Mouse (Mus musculus): ENCODE results near the gene Rad21l. TPM values are rescaled to one million over a fixed set of nuclear protein-coding genes. Genes with fewer than 3 reads are reported as not detected.

The Rad21l gene
- total RNA-seq (2021): 1 to 10 TPM in 1 of 2 experiments, under 1 TPM in 1; 0.79 to 1.3 TPM

DNA sequence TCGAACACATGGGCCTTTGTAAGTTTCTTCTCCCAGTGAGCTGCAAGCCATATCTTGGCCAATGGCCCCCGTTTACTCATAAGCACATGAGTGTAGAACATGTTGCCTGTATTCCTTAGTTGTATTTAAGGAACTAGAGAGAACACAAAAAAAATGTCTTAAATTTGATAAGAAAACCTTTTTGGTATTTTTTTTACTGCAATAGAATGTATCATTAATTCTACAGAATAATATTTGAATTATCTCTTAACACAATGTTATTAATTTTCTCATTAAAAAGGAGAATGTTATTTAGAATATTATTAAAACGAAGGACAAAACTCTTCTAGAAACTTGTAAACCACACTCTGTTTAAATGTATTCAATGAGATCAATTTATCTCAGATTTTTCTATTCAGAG, at the start of gene Rad21l:
TSS of gene Rad21l (minus strand) at position 101 of the 400 bp plus-strand sequence.
- intact Hi-C loops (cut with DNase I): no loop called here
- no peak for DNase-seq (ENCODE audit: low spot score in 2 of 2)

DNA sequence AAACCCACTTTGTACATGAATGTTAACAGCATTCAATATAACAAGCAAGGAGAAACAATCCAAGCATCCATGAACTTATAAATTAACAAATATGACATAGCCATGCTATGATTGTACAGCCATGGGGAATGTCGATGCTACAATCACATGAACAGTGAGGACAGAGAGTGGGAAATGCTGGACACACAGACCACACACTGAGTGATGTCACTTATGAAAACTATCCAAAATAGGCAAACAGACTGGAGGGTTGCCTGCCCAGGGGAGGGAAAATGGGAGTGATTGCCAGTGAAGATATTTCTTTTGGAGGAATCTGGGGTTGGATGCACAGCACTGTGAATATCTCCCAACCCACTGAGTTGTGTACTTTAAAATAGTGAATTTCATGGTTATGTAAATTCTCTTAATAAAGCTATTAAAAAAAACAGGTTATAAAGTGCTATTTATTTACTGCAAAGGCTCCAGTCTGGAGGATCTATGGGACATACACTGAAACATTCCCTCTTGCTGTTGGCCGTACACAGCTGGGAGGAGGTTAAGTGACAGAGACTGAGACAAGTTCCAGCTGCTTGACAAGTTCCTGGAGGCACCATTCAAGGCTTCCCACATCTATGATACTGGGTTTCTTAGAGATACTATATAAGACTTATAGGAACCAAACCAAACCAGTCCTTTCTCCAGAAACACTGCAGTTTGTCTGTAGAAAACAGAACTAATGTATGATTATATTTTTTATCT, 48.2 kb upstream of the Rad21l start:
- intact Hi-C loops (cut with DNase I): no loop called here
- no peak for DNase-seq (ENCODE audit: low spot score in 2 of 2)

DNA sequence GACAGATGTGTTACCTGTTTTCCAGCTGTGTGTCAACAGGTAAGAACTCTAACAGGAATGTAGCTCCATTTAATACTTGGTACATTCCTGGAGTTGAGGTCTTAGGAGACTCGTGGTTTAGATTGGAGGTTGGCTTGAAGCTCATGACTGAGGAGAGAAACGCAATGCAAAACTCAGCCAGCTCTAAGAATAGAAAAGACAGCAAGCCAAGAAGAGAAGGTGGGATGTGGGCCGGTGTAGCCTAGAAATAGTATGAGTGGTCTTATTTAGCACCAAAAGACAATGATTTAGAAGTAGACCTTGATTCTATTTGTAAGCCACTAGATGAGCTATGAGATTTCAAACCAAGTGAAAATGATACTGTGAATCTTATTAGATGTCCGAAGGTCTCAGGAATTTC, 47.2 kb upstream of the Rad21l start:
- intact Hi-C loops (cut with DNase I): no loop called here
- peak in 1 of 2 experiments; percentile 43 for DNase-seq (ENCODE audit: low spot score in 2 of 2)

DNA sequence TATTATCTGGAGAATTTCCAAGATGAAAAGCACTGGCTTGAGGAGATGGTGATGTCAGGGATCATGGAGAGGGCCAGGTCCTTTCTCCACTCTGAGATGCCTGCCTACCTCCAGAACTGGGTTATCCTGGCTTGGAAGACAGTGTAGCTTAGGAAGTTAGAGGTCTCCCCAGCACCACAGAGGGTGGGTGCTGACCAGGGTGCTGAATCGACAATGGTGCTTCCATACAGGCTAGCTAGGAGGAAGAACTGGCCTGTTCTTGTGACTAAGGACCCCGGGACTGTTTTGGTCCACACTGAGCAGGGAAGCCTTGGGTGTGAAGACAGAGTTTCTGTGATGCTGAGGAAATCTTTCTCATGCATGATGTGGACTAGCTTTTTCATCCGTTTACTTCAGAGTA, 44.3 kb upstream of the Rad21l start:
- intact Hi-C loops (cut with DNase I): no loop called here
- no peak for DNase-seq (ENCODE audit: low spot score in 2 of 2)

DNA sequence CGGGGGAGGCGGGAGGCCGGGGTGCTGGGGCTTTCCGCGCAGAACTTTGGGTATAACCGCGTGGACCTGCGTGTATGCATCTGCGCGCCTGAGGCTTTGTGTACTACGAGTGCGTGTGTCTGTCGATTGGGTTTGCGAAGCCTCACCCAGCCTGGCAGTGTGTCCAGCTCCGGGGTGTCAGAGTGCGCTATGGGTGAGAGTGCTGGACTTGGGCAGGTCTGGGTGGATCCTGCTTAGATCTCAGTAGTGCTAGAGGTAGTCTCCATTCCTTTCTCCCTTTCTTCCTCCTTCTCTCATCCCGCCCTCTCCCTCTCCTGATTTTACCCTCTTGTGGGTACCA, 34.5 kb upstream of the Rad21l start:
- DNase-seq (ENCODE audit: low spot score in 2 of 2): no peak
- intact Hi-C loops (cut with DNase I): no loop called here

DNA sequence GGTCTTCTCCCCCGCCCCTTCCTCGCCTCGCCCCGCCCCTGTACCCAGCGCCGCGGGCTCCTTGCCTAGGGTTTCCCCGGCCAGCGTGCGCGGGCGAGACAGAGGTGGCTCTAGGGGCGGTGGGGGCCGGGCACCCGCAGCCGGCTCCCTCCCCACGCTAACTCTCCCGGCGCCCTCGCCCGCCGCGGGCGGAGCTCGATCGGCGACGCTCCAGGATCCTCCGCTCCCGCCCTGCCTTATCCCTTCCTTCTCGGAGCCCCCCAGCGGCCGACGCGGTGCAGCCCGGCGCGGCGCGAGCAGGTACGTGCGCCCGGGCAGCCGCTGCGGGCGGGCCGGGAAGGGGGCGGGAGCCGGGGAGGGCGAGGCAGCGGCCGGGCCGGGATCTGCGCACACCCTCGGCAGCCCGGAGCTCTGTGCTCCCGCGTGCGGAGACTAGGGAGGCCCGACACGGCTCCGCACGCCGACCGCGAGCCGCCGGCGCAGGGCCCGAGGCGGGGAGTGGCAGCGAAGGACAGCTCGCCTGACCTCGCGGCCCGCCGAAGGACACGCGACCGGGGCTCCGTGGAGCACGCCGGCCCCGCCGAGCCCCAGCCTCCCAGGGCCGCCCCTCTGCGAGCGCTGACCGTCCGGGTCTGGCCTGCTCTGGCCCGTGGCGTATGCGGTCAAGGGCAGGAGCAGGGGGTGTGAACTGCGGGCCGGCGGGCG, 34.0 kb upstream of the Rad21l start:
- peak; percentile 54 to 63 for DNase-seq (ENCODE audit: low spot score in 2 of 2)
- intact Hi-C loops (cut with DNase I): no loop called here

DNA sequence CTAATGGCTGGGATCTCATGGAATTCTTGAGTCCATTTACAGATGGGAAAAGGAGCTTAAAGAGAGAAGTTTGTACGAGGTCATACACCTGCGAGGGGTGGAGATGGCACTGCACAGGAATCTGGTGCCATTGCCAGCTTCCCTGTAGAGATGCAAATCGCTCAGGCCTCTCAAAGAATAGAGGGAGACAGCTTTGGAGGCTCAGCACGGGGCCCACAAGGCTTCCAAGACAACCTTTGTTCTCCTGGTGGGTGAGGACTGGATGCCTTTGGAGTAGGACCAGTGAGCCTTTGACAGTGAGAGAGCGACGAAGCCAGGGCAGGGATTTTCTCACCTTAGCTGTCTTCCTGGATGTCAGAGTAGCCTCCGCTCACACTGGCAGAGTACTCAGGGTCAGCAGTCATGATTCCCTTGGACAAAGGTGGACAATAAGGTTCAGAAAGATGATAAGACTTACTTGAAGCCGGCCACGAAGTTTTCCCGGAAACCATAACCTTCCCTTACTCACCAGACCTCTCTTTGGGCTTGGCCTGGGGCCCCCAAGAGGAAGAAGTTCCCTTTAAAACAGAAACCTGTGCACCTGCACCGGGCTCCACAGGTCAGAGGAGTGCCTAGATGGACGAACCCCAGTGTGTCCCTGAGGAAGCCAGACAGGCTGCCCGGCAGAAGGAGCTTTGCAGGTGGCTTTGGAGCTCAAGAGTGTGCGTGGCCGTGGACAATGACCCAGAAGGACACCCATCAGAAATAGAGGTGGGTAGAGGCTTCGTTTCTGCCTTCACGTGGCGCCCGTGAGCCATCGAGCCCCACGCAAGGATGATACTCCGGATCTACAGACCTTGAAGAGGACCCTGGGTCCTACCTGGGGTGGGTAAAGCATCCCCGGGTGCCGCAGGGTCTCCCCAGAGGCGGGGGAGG, 33.2 kb upstream of the Rad21l start, which contains the start of gene Tmem74b:
TSS of gene Tmem74b (plus strand) at position 778 of the 915 bp plus-strand sequence.
- no peak for DNase-seq (ENCODE audit: low spot score in 2 of 2)
- intact Hi-C loops (cut with DNase I): no loop called here

DNA sequence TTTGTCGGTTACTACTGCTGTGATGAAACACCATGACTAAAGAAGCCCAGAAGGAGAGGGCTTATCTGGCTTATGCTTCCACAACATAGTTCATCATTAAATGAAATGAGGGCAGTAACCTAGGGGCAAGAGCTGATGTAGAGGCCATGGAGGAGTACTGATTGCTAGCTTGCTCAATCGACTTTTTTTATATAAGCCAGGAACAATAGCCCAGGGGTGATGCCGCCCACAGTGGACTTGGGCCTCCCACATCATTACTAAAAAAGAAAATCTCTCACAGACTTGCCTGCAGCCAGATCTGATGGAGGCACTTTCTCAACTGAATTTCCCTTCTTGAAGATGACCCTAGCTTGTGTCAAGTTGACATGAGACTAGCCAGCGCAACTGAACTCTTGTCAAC, 14.6 kb upstream of the Rad21l start:
- intact Hi-C loops (cut with DNase I): no loop called here

DNA sequence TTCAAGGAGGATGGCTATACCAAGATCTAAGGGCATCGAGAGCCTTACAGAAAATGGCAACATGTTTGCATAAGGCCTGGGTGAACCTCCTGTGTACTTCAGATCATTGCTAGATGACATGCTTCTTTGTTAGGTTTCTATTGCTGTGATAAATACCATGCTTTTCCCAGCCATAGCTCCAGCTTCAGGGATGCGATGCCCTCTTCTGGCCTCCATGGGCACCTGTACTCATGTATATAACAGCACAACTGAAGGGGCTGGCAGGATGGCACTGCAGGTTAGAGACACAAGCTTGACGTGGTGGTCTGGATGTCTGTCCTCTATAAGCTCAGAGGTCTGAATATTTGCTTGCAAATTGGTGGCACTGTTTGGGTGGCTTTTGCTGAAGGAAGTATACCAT, 14.0 kb upstream of the Rad21l start:
- DNase-seq (ENCODE audit: low spot score in 2 of 2): no peak
- intact Hi-C loops (cut with DNase I): no loop called here

More for the DNA sequence above, 14.6 kb upstream of the Rad21l start:
- DNase-seq (ENCODE audit: low spot score in 2 of 2): no peak

DNA sequence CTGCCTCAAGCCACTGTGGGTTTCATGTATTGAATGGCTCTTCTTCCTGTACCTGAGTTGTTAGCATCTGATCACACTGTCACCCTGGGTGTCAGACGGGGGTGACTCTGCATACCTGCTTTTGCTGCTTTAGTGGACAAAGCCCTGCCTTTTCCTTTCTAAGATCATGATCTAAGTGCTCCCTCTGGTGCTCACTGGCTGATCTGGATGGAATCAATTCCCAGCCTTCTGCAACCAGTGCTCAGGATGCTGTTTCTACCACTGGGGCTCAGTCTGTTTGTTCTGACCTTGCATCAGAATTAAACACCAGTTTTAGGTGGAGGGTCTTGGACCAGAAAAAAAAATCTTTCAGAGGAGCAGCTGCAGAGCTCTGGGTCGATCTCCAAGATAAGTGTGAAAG, 7.9 kb upstream of the Rad21l start:
- DNase-seq (ENCODE audit: low spot score in 2 of 2): no peak
- intact Hi-C loops (cut with DNase I): loop anchor here (5.0 kb wide), 3 partner anchors 44 to 184 kb away; partner anchors contain the start of genes Nsfl1c and Snph

DNA sequence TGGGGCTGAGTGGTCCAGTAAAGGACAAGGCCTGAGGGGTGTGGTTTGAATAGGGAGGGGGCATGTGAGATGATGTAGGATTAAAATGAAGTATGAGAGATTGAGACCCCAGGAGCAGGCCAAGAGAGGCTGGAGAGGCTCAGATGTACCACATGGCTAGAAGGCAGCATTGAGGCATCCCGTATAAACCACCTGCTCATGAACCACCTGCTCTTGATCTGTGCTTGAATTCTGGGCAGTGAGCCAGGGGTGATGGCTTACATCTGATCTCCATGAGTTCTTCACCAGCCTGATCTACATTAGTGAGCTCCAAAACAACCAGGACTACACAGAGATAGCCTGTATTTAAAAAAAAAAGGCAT, 2.6 kb upstream of the Rad21l start:
- no peak for DNase-seq (ENCODE audit: low spot score in 2 of 2)
- intact Hi-C loops (cut with DNase I): no loop called here

DNA sequence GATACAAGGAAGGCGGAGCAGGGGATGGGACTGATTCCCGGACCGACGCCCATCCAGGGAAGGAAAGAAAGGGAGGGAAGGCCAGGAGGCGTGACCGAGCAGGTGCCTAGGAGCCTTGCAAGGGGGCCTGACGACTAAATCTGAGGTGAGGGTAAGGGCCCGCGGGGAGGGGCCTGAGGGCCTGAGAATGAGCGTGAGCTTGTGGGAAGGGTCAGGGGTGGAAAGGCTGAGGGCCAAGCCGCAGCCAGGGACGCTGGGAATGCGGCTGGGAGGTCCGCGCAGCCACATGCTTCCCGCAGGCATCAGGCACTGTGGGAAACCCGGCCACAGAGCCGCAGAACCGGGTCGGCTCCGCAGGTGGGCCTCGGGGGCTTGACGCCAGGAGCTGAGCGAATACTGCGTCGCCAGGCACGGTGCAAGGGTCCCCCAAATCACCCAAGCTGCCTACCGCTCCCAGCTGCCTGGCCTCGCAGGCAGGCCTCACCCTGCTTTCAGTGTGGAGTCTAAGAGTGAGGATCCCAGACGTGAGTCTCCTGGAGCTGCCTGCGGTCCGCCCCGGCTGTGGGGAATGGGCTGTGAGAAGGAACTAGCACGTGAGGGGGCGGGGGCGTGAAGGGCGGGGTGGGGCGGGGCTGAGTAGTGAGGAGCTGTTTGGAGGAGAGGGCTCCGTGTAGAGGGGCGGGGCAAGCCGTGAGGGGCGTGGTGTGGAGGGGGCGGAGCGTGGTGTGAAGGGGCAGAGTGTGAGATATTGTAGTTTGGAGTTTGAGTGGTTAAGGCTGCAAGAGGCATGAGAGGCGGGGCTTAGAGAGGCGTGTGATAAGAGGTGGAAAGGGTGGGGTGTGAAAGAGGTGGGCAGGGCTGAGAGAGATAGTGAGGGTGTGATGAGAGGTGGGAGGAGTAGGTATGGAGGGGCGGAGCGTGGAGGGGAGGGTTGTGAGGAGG, 2.0 kb upstream of the Rad21l start:
- no peak for DNase-seq (ENCODE audit: low spot score in 2 of 2)
- intact Hi-C loops (cut with DNase I): no loop called here

DNA sequence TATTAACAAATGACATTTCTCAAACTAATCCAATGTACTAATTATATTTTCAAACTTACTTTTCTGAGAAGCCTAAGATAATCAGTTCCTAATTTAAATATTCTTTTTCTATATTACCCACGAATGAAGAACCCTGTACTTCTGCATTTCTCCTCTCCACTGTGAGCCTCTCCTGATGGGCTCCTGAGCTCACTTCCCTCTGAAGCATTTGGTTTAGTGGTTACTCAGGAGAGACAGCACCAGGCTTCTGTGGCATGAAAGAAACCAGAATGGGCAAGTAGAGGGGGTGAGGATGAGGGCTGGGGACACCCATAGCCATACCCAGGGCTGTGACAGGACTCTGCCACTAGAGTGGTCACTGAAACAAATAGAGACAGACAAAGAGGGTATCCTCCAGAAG, 16.3 kb downstream of the Rad21l start:
- intact Hi-C loops (cut with DNase I): no loop called here
- no peak for DNase-seq (ENCODE audit: low spot score in 2 of 2)

DNA sequence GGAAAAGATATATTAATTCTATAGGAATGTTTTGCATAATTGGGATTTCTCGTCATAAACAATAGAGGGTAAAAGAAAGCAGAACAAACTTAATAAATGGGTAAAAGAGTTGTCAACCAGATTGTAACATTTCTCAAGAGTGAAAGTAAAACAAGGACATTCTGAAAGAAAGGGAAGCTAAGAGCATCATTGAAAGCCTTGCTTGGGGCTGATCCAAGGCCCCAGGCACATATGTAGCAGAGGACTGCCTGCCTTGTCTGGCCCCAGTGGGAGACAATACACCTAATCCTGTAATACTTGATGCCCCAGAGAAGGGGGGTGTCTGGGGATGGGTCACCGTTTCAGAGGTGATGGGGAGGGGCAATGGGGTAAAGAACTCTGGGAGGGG, 32.3 kb downstream of the Rad21l start:
- intact Hi-C loops (cut with DNase I): no loop called here
- DNase-seq (ENCODE audit: low spot score in 2 of 2): no peak

DNA sequence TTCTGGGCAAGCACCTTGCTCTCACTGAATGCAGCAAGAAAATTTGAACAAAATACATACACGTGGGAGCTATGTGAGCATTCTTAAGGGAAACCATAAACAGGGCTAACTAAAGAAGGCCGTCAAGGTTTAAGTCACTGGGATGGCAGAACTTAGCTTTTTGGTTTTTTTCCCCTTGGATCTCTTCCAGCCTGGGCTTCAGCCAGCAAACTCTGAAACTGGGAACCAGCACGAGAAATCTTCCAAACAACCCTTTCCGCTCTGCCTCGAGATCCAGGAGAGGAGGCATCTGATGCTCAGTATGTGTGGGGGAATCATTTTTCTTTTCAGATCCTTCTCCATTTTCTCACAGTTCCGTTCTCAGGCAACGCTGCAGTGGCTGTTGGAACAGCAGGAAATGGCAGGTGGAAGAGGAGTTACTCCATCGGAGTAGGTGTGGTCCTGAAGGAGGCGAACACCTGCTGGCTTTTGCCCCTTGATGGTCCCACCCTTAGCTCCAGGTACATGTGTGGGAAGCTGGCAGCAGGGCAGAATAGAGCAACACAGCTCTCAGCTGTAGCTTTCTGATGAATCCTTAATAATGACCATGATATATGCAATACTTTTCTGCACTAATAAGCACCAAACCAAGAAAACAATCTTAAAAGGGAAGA, 32.8 kb downstream of the Rad21l start:
- intact Hi-C loops (cut with DNase I): no loop called here
- DNase-seq (ENCODE audit: low spot score in 2 of 2): no peak

DNA sequence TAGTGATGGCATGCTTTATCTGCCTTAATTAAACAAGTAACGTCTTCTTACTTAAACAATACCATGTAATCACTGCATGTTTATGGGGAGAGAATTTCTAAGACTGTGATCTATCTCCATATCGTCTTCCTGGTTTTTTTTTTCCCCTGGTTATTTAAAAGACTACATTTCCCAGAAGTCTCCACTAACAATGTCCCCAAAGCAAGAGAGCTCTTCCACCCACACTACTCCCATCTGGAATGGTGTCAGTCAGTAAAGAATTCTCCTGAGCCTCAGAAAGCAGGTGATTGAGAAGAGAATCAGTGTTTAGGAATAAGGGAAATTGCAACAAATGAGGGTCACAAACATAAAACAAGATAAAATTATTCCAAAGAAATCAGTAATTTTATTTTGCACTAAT, 33.4 kb downstream of the Rad21l start:
- intact Hi-C loops (cut with DNase I): loop anchor here (5.0 kb wide), 1 partner anchor 42 kb away; no protein-coding TSS in a partner anchor
- no peak for DNase-seq (ENCODE audit: low spot score in 2 of 2)

DNA sequence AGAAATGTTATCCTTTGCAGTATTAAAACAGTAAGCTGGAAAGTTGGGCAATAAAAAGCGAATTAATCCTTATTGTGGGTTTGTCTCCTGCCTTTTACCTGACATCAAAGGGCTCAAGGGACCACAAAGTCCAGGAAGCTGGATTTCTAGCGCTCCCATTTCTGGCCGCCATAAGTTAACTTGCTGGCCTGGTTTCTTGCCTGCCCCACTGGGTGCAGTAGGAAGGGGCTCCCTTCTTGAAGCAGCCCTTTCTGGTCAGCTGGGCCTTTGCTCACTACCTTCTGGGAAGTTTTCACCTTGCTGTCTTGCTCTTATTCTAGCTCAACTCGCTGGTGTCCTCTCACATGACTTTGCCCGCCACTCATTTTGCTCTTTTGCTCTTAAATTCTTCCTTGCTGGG, 35.4 kb downstream of the Rad21l start:
- intact Hi-C loops (cut with DNase I): loop anchor here (2.0 to 5.0 kb wide), 2 partner anchors 44 to 58 kb away; no protein-coding TSS in a partner anchor
- DNase-seq (ENCODE audit: low spot score in 2 of 2): no peak

DNA sequence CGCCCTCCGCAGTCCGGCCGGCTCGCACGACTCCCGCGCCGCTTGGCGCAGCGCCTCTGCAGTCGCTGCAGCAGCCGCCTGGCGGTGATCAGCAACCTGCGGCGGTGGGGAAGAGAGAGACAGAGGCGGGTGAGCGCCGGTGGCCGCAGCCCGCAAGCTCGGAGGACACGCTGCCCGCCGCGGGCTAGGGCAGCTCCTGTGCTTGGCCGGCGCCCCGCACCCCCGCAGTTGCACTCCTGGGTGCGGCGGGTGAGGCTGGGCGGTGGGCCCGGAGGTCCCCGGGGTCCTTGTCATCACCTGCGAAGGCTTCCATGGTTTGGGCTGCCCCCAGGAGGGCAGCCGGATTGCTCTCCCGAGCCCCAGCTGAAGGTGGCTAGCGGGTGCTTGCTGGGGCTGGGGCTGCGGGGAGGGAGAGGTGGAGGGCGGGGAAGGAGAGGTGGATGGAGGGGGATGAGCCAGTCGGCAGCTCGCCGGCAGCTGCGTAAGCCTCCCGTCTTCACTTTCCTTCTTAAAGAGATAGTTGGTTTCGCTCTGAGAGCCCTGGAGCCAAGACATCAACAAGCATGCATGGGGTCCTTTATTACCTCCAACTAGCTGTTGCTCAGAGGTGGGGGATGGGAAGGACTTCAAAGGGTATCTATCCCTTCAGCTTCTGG, 36.0 kb downstream of the Rad21l start, which contains the start of gene Snph:
TSS of gene Snph (minus strand) at position 435 of the 656 bp plus-strand sequence.
- peak; percentile 79 to 81 for DNase-seq (ENCODE audit: low spot score in 2 of 2)
- intact Hi-C loops (cut with DNase I): loop anchor here (2.0 to 5.0 kb wide), 2 partner anchors 45 to 57 kb away; no protein-coding TSS in a partner anchor
